Mouse (Mus musculus): ENCODE results near the gene Txk. TPM values are rescaled to one million over a fixed set of nuclear protein-coding genes. Genes with fewer than 3 reads are reported as not detected.

The Txk gene
- polyA plus RNA-seq, 1 experiment: not detected

DNA sequence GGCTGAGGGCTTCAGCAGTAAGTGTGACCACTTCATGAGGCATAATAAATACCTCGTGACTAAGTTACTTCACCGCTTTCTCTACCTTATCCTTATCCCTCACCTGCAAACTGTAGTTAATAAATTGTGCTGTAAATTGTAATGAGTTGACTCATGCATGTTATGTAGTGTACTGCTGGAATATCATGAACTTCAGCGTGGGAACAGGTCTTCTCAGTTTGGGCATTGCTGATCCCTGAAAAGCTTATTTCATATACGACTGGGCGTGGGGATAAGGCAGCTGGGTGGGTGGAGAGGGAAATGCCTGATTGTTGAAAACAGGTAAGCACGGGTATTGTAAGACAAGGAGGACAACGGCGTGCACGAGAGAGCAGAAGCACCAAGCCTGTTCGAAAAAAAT lies 105.6 kb downstream of the Txk start:
- Histone ChIP-seq H3K4me3 (ENCODE audit: insufficient read depth, low read depth, low read length) (peak overlapping the region; percentile 51), H3K27ac (ENCODE audit: insufficient read depth, low read depth, low read length) (no peak overlapping the region), H3K4me1 (ENCODE audit: control insufficient read depth, insufficient read depth, low read length) (peaks cover 12% of the 10 kb centered on the region)
- TF ChIP-seq CTCF (IDR thresholded peaks at IDR 0.05; ENCODE audit: insufficient read depth, low read depth, low read length): no peak
- TF ChIP-seq POLR2A (IDR thresholded peaks at IDR 0.05; ENCODE audit: insufficient read depth, low read depth, low read length): no peak
- 26% methylated on average over 10 of the region's 10 CpGs for WGBS

GRCm38 (mm10) chr5:72646131-72646530 lies 106.4 kb downstream of the Txk start:
- TF ChIP-seq CTCF (IDR thresholded peaks at IDR 0.05; ENCODE audit: insufficient read depth, low read depth, low read length) (no peak), POLR2A (IDR thresholded peaks at IDR 0.05; ENCODE audit: insufficient read depth, low read depth, low read length) (no peak)
- Histone ChIP-seq H3K4me1 (ENCODE audit: control insufficient read depth, insufficient read depth, low read length) (peaks cover 12% of the 10 kb centered on the region), H3K4me3 (ENCODE audit: insufficient read depth, low read depth, low read length) (no peak overlapping the region), H3K27ac (ENCODE audit: insufficient read depth, low read depth, low read length) (no peak overlapping the region)
- WGBS: 56% methylated on average over 10 of the region's 10 CpGs

Other genes starting within 250 kb of the Txk start
- not detected in 2 replicates for gene Corin, start 248.3 kb downstream of the Txk start, polyA plus RNA-seq (2012; ENCODE audit: insufficient read depth, insufficient read length, low replicate concordance, missing spikeins)
- gene Nfxl1, start 193.1 kb downstream of the Txk start, polyA plus RNA-seq (2012; ENCODE audit: insufficient read depth, insufficient read length, low replicate concordance, missing spikeins): not detected in 2 replicates
- gene Zar1, start 171.5 kb downstream of the Txk start, polyA plus RNA-seq (2012; ENCODE audit: insufficient read depth, insufficient read length, low replicate concordance, missing spikeins): not detected in 2 replicates
- gene Gm5868, start 165.2 kb downstream of the Txk start, polyA plus RNA-seq (2012; ENCODE audit: insufficient read depth, insufficient read length, low replicate concordance, missing spikeins): not detected in 2 replicates
- gene Cnga1, start 108.5 kb downstream of the Txk start, polyA plus RNA-seq (2012; ENCODE audit: insufficient read depth, insufficient read length, low replicate concordance, missing spikeins): not detected in 2 replicates
- gene Nipal1, start 105.0 kb downstream of the Txk start, polyA plus RNA-seq (2012; ENCODE audit: insufficient read depth, insufficient read length, low replicate concordance, missing spikeins): not detected in 2 replicates
- not detected in 2 replicates for gene Tec, start 115.7 kb upstream of the Txk start, polyA plus RNA-seq (2012; ENCODE audit: insufficient read depth, insufficient read length, low replicate concordance, missing spikeins)
- gene Slain2, start 161.5 kb upstream of the Txk start, polyA plus RNA-seq (2012; ENCODE audit: insufficient read depth, insufficient read length, low replicate concordance, missing spikeins): 262 TPM in 1 of 2 replicates, not detected in the other
- not detected in 2 replicates for gene Gm10135, start 221.9 kb upstream of the Txk start, polyA plus RNA-seq (2012; ENCODE audit: insufficient read depth, insufficient read length, low replicate concordance, missing spikeins)

Data from olfactory bulb, adult 2 months (tissue).